Mouse (Mus musculus) spleen, postnatal 10 days (tissue): ENCODE results near the gene Ctso.

Source experiments
- DNase-seq, 2 experiments: peaks; one replicate each; pipeline ENCODE4 v3.0.0; 2021 to 2022; ENCODE audit warnings: low spot score in 2 of 2

Ctso gene

DNA sequence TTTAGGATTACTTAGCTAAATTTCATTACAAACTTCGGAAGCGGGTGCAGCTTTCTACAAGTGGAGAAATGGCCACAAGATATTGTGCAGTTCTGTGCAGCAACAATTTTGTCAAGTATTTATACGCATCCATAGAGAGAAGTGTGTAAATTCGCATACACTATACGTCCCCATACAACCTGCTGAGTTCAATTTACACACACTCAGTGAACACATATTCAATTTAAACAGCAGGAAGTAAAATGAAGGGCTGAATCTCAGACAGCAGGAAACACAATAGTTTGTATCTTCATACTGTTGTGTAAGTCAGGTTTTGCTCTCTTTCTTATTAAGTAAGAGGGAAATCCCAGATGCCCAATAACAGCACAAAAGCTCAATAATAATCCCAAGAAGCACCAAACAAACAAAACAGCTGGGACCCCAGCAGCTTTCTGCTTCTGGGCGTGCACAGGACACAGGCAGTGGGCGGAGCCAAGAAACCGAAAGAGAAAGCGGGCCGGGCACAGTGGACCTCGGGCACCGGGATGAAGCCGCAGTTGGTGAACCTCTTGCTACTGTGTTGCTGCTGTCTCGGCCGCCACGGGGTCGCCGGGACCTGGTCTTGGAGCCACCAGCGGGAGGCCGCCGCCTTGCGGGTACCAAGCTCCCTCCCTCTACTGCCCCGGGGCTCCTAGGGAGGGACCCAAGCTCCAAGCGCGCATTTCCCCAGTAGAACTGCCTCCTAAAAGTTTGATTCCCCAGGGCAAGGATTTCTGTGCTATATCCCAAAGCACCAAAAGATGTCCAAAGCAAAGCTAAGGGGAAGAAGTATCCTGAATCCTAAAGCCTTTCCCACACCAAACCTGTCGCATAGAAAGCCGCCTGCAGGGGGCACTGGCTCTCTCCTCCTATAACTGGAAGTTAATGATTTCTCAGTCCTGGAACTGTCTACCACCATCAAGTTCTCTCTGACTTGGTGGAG is at the start of gene Ctso:
Gene Ctso (plus strand): TSS at position 461 of the 961 bp plus-strand sequence.
- peak; percentile 80 to 90 for DNase-seq

DNA sequence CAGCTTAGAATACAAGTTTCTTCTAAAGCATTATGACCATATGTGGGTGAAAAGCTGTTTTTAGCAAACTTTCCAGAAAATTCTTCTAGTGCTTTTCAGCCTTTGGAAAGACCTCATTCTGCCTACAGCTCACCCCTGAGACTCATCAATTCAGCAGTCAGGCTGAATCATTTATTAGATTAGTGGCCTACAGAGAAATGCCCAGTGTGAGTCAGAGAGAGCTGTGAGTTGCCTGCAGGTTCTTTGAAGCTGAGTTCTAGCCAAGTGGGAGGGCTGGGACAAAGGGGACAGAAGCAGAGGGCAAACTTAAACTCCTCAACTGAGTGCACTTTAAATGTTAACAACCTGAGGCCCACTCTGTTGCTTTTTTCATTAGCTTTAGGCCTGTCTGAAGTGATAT is 48.5 kb upstream of the Ctso start:
- DNase-seq = no peak

DNA sequence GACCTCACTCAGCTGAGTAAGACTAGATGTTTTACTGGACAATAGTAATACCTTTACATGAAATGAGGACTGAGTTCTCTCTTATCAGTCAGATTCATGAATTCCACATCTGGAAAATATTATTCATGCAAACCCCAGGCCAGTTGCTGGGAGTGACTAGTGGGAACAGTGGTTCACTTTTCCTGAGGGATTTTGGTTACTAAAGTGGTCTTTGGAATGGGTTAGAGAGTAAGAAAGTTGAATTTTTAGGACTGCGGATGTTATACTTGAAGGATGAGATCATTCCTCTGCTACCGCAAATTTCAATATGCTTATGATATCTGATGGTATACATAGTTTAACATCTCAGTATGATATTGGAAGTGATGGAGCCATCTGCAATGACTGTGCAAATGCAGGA is 46.8 kb upstream of the Ctso start:
- DNase-seq = no peak

DNA sequence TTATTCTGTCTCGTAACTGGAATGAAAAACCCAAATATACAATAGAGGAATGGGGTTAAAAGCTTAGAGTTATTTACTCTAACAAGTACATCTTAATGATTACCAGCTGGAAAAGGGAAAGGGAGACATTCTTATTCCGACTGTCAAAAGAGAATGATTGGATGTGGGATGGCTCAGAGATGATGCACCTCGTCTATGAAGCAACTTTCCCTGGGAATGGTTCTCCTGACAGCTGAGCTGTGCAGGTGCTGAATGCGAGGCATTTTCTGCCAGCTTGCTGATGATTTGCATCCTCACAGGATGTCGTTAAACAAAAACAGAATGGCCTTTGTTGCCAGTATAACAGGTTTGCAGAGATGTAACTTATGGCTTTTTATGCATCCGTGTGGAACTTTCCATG is 43.3 kb upstream of the Ctso start:
- DNase-seq = no peak

DNA sequence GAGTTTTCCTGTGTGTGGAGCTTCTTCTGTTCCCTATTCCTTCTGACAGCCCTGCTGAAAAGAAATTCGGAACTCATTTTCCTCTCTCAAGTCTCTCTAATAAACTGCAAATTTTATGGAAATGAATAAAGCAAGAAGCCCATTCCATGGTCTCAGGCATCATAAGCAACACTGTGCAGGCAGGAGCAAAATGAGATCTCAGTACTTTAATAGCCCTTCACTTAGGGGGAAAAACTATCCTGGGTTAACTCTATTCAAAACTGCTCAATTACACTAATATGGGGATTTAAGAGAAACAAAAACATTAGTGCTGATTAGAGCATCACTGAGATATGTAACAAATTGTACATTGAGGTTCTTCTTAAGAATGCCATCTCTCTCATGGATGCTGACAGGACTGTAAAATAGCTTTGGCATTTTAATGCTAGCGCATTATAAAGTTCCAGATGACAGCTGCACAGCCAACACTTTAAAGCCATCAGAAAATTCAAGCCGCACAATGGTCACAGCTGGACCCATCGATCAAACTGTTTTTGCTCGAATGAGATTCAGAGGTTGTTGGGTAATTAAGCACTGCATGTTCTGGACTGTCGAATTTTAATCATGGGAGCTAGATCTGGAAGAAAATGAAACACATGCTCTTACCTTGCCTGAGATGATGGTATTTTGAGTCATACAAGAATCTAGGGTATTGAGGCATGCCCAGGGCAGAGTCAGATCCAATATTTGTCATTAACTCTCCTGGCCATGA is 21.9 kb upstream of the Ctso start:
- DNase-seq = no peak

DNA sequence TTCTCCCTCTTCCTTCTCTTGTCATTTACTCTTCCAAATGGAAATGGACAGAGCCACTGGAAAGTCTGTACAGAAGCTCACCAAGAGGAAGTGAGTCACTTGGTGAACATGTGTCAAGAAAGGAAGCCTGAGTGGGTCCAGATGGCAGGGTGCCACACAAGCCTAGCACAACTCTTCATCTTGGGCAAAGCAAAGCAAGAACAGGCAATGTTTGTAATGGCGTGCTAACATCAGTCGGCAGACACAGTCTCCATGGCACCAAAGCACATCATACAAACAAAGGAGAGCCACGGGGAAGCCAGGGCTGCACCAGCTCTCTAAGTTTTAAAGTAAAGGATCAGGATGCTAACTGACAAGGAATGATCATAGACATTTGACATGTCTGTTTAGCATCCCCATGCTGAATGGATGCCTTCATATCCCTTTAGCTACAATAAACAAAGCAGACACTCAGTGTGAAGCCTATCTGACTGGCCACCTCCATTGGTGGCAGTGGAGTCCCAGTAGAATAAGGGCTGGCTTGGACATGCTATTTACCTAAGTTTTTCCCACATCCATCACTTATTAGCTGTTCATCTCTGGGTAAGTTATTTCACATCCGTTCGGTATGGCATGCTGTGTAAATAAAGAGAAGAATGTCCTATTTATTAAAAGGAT is 16.2 kb upstream of the Ctso start:
- DNase-seq = no peak

DNA sequence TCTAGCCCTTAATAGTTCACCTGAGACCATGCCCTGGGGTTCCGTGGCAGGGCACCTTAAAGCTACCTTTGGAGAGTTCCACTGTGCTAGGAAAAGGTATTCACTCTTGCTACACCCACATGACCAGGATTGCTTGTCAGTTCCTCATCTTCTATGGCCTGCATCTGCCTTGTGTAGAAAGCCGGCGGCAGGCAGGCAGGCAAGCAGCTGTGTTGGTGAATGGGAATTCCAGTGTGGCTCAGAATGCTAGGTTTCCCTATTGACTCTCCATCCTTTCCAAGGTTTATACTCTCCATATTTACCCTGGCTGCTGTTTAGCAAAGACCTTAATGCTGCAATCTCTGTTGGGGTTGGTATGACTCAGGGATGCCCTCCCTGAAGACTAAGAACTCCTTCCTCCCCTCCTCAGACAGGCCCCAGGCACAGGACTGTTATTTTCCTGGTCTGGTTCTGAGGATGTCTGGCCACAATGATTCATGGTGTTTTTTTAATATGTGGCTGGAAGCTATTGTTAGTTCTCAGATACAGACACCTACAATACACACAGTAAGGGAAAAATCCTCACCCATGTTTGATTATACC is 15.0 kb upstream of the Ctso start:
- DNase-seq = no peak

DNA sequence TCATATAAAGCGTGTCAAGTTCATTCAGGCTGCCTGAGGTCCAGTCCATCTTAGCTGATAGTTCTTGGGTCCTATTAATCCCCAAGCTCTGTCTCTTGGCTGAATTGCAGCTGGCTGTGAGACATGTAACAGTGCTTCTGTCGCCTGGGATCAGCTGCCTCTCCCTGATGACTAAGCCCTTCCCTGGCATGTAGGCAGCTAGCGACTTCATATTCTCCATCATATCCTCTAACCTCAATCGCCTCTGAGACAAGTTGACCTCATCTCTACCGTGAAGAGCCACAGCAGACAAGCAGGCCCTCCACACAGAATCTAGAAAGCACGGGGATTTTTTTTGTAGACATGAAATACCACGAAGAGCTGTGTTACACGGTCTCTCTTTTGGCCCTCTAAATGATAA is 14.2 kb upstream of the Ctso start:
- DNase-seq = no peak

DNA sequence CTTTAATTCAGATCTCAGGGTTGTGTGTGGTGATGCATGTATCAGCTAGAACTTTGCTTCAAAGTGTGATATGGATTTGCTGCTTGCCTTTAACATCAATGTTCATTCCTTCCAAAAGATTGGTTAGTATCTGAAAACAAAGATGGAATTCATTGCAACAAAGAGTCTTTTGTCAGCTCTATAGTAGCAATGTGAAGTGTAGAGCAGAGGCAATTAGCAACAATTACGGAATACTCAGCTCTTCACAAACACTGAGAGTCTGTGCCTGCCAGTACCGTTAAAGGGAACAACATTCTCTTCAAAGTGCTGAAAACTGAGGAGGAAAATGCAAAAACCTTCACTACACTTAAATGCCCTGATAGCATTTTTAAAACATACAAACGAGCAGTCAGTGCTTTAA is 12.7 kb upstream of the Ctso start:
- DNase-seq = no peak

DNA sequence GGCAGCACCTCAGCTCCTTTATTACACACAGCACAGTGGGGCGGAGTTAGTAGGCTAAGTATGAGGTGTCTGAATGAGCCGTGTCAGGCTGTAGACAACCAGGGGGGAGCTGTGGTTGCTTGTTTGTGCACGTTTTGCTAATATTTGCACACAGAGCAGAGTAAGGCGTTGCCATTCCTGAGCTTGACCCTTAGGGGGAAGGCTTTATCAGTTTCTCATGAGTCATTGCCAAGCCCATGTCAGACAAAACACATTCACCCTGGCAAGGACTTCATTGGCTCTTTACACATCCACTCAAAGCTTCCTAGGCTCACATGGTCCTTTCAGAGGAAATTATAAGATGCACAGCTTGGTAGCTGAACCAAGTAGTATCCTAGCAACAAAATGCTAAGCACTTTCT is 9.5 kb upstream of the Ctso start:
- no peak for DNase-seq

DNA sequence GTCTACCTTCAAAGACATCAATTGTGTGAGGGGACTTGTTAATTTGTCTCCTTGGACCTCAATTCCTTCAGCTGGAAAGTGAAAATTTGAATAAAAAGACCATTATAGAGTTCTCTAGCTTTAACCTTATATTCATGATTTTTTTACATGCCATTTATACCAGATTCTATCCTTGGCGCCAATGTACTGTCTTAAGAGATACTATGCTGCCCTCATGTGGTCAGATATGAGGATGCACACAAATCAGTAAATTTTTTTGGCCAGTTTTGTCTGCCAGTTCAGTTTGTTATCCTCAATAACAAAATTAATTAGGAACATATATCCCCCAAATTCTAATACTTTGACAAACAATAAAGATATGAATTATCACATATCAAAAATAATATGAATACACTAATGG is 7.5 kb upstream of the Ctso start:
- DNase-seq = peak in 1 of 2 experiments; percentile 44

DNA sequence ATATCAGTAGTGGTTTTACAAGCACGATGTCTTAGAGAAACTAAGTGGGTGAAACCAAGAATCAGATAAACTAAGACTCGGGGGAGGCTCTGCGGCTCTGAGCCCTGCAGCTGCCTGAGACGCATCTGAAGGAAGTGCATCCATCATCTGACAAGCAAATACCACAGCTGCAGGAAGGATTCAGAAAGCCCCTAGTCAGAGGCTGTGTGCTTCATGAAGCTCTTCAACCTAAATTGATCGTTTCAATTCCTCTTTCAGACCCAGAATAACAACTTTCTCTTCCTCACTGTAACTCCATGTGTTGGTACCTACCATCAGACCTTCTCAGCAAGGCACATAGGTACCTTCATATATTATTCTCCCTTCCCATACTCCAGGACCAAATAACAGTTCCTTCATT is 6.5 kb upstream of the Ctso start:
- DNase-seq = peak in 1 of 2 experiments; percentile 55

DNA sequence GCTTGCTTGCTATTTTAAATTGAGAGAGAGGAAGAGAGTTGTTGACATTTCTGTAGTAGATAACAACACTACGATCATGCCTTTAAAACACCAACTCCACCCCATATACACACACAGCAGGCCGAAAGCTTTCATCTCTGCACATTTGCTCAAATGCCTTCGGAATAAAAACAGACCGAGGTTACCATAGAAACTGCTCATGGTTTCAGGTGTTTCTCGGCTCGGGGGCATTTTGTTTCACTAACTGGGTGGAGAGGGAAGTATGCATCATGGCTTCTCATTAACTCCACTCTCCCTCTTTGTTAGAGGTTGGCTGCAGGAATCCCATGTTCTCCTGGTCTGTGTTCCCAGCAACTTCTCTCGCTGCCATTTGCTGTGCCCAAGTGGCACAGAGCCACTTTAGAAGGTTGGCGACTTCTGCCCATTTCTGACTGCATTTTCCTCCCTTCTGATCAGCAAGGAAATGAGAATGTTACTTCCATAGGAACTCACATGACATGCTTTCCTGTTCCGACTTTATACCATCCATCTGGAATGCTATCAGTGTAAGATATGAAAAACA is 5.6 kb upstream of the Ctso start:
- no peak for DNase-seq

DNA sequence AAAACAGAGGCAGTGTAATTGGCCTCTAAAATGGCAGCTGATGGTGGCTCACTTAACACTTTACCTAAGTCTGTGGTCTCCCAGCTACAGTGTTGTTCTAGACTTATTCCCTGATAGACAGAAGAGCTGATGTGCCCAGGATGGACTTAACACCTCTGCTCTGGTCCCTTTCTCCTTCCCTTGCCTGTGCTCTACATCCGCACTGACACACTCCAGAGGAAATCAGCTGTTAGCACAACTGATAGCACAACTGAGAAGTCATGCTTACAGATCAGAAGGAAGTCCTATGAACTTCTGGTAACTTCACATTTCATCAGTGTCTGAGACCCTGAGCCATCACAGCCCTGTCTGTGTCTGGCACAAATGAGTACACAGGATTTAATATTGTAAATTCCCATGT is 3.3 kb upstream of the Ctso start:
- DNase-seq = no peak

DNA sequence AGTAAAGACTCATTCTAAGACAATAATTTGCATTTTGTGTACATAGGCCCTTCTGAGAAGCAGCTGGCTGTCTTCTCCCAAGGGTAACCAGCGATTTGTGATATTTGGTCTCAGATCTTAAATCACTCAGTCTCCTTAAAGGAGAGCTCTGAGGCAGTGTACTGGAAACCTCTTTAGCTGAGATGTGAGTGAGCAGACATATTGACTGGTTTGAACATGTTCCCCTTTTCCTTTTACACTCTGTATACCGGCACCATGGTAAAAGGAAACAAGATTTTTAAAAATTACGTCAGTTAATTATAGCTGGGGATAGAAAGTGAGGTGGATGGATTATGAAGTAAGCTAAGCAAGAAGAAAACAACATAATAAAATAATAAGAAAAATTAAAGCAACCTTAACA is 706 bp upstream of the Ctso start:
- DNase-seq = no peak

DNA sequence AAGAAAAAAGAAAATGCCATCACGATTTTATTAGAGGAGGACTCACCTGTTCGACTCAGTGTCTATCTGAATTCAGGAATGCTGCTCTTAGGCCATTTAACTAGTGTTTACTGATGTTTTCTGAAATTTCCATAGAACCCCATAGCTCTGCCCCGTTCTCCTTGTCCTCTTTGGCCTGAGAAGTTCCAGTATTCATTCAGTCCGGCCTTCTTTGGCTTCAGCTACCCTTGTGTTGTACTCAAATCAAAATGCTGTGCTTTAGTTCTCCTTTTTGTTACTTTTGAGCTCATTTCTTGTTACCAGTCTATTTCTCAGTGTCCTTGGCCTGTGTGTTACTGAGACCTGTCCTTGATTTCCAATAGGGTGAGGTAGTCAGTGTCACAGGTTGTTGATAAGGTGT is 947 bp downstream of the Ctso start:
- no peak for DNase-seq

DNA sequence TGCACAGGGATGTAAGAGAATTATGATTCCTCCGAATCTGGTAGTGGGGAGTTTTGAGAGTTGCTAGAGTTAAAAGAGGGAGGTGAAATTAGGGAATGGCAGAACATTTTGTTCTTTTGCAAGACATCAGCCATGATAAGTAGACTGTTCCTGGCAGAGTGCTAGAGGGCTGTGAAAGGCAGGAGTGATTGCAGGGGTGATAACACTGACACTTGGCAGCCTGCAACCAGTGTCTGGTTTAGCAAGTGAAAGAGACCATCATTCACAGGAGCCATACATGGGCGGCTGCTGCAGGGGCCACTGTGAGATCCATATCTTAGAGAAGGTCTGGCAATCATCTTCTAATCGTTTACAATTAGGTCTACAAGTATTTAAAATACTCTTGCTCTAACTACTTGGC is 6.5 kb downstream of the Ctso start:
- no peak for DNase-seq

DNA sequence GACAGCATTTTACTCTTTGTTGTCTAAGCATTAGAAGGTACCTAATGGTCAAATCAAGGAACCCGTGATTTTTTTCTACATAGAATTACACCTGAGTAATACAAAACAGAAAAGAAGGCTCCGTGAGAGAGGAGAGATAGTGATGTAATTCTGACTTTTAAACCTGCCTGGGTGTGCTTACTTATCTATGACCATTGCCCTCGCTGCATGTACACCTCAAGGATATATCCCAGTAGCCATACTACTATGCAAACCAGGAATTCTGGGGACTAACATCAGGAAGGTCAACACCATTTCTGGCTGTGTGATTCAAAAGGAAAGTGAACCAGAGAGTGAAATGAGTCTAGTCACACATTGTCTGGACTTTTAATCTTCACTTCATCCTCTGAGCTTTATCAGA is 9.9 kb downstream of the Ctso start:
- DNase-seq = no peak

DNA sequence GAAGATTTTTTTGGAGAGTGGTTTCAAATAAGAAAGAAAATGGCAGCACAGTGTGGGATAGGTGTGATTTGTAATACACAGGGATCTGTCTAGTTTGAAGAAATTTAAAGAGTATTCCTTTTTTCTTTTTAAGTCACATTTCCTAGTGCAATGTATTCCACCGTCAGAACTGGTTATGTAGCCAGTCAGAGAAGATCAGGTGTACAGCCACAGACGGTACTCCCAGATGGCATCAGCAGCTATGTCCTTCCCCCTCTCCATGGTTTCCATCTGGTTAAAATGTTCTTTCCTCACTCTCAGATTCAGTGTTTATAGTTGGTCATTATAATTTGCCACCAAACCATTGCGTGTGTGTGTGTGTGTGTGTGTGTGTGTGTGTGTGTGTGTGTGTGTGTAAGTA is 10.7 kb downstream of the Ctso start:
- no peak for DNase-seq

DNA sequence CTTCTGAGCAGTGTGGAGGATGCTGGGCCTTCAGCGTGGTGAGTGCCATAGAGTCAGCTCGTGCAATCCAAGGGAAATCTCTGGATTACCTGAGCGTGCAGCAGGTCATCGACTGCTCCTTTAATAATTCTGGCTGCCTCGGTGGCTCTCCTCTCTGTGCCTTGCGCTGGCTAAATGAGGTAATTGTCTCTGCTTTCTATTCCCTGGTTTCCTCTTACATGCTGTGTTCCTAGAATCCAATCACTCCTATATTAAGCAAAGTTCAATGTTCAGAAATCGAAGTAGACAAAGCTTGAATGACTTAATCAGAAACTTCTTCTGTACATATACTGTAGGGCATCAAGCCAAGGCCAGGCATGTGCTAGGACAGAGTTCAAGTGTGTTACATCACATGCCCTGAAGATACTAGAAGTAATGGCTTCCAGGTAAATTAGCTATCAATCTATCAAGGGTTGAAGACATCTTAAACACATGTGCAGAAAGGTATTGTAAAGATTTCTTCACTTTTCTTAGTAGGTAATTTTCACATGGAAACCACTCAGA is 12.5 kb downstream of the Ctso start:
- no peak for DNase-seq

DNA sequence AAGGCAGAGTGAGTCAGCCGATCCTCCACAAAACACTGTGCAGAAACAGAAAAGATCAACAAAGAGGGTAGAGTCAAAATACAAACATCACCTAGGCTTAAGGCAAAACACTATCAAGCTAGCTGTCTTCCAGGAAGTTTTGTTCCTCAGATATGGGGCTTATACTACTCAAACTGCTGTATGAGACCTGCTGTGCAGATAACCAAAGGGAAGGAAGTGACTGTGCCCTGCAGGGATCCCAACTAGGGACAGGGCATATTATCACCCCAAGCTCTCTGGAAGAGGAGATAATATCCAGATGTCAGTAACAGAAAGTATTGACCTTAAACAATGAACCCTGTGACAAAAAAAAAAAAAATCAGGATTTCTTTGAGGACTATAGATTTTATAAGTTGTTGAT is 16.6 kb downstream of the Ctso start:
- DNase-seq = no peak

DNA sequence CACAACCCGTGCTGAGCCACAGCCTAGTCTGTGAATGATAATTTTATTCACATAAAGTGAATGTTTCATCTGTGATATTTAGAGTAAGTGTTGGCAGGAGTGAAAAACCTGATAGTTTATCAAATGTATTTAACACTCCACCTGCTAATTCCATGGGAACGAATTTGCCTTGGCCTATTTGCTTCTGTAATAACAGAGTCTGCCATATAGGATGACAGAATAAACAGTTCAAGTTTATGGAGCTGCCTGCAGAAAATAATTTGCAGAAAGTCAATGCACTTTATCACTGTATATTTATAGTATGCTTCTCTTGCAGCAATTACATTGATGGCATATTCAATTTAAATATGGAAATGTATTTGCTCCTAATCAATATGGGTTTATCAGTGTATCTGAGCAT is 19.4 kb downstream of the Ctso start:
- no peak for DNase-seq
